Mouse (Mus musculus) bone marrow, adult 2 months (tissue): ENCODE measurements around the gene Shmt1.

Source experiments
- CTCF ChIP-seq: fragments of 200-500 bp; IDR thresholded peaks from 2 replicates; pipeline ENCODE4 v1.5.1; 2011; ENCODE audit warnings: low read length, control low read depth; ENCODE audit not compliant: control insufficient read depth, insufficient read depth
- POLR2A ChIP-seq: fragments of 200-500 bp; IDR thresholded peaks from 2 replicates; pipeline ENCODE4 v1.6.1; 2011; ENCODE audit warnings: low read depth, mild to moderate bottlenecking, control low read depth, low read length, borderline replicate concordance; ENCODE audit not compliant: control insufficient read depth

GRCm38 (mm10) chr11:60796342-60796741, 15.2 kb downstream of the Shmt1 start:
- TF ChIP-seq CTCF = no peak
- no peak for TF ChIP-seq POLR2A
